13 mouse cellular contexts compared by ENCODE assay signal in genomic region chr1:89556006-89556405, GRCm38 (mm10).
A peak's percentile ranks its signal among the peaks of the same experiment; 100 is the strongest.
DNase-seq lines count a peak whose midpoint lies in the region; ATAC-seq and TF ChIP-seq lines count a peak whose summit lies in the region.
"Had no signal": no experiment of that assay in that cellular context is flagged by ENCODE, and none has a peak within 500 bp of the region (broad histone marks: within the 10 kb centered on the region; RNA-seq: fewer than 3 reads in every experiment).

No protein-coding gene starts in this region.

- DNase-seq in cerebellum, adult 11-12 months: peak; percentile 60
- no peak for DNase-seq in cerebellum, adult 11 months
- no peak for DNase-seq in kidney, postnatal 0 days (ENCODE audit: low spot score)
- DNase-seq in kidney, adult 8-10 months: no peak
- DNase-seq in hindbrain, postnatal 0 days (ENCODE audit: low spot score): no peak
- DNase-seq in kidney, postnatal 36 days: no peak
- DNase-seq: thymus, postnatal 14 days had no signal

- peaks cover 27% of the 10 kb centered on the region for H3K4me1 ChIP-seq in kidney, postnatal 0 days (replicated peaks; ENCODE audit: insufficient read depth, low read length)
- peaks cover 21% of the 10 kb centered on the region for H3K4me1 ChIP-seq in brown adipose tissue, adult 24 weeks (ENCODE audit: control insufficient read depth, insufficient read depth, insufficient read length, low read length)
- H3K4me1 ChIP-seq in hindbrain, postnatal 0 days (ENCODE audit: insufficient read depth, low read length): peaks cover 4% of the 10 kb centered on the region; the same call in 1 of the 2 replicates
- H3K4me1 ChIP-seq: stomach, embryonic 15.5 days had no signal

- WGBS in kidney, postnatal 0 days: 72% methylated on average over 7 of the region's 7 CpGs
- WGBS in hindbrain, postnatal 0 days: 80% methylated on average over 7 of the region's 7 CpGs

- H3K36me3 ChIP-seq in kidney, postnatal 0 days (ENCODE audit: insufficient read depth, low read length): no peaks in the 10 kb centered on the region
- no peaks in the 10 kb centered on the region for H3K36me3 ChIP-seq in hindbrain, postnatal 0 days (ENCODE audit: insufficient read depth, low read length)
- H3K36me3 ChIP-seq: intestine, embryonic 15.5 days; limb, embryonic 12.5 days; stomach, embryonic 15.5 days had no signal

- 0 out of 2 replicates have a peak, but pooled peaks have one; percentile 9 for TF ChIP-seq CTCF in kidney, postnatal 0 days (IDR thresholded peaks at IDR 0.05; ENCODE audit: low read depth)
- TF ChIP-seq CTCF in hindbrain, postnatal 0 days (IDR thresholded peaks at IDR 0.05; ENCODE audit: low read depth): peak; percentile 41; the same call in 1 of the 2 replicates

- H3K27me3 ChIP-seq in kidney, postnatal 0 days (ENCODE audit: insufficient read depth, low read length): no peaks in the 10 kb centered on the region
- H3K27me3 ChIP-seq in hindbrain, postnatal 0 days (ENCODE audit: insufficient read depth, low read length): no peaks in the 10 kb centered on the region
- H3K27me3 ChIP-seq: intestine, embryonic 15.5 days; limb, embryonic 12.5 days; Patski; stomach, embryonic 15.5 days had no signal

- no peak for ATAC-seq in kidney, postnatal 0 days (replicated peaks; ENCODE audit: low FRiP score, low read depth)
- ATAC-seq in hindbrain, postnatal 0 days: peak; percentile 22; the same call in 1 of the 2 replicates
- no peak for ATAC-seq in inflammation-experienced regulatory T-cells, adult 6 months
- ATAC-seq: intestine, embryonic 15.5 days had no signal

- H3K9ac ChIP-seq in kidney, postnatal 0 days (ENCODE audit: low read depth, low read length): no peak overlapping the region
- H3K9ac ChIP-seq in hindbrain, postnatal 0 days (replicated peaks; ENCODE audit: low read length): no peak overlapping the region
- H3K9ac ChIP-seq: intestine, embryonic 15.5 days; limb, embryonic 12.5 days; stomach, embryonic 15.5 days had no signal

- H3K27ac ChIP-seq in kidney, postnatal 0 days: no peak overlapping the region; the same call in 1 of the 2 replicates
- H3K27ac ChIP-seq in brown adipose tissue, adult 24 weeks (replicated peaks; ENCODE audit: low read depth, low read length): peak overlapping the region; percentile 3; the same call in 1 of the 2 replicates
- no peak overlapping the region for H3K27ac ChIP-seq in hindbrain, postnatal 0 days
- H3K27ac ChIP-seq: intestine, embryonic 15.5 days; stomach, embryonic 15.5 days had no signal

- no peaks in the 10 kb centered on the region for H3K9me3 ChIP-seq in kidney, postnatal 0 days (replicated peaks; ENCODE audit: low read length)
- no peaks in the 10 kb centered on the region for H3K9me3 ChIP-seq in hindbrain, postnatal 0 days (ENCODE audit: low read length)
- H3K9me3 ChIP-seq: intestine, embryonic 15.5 days; limb, embryonic 12.5 days; stomach, embryonic 15.5 days had no signal

- no peak overlapping the region for H3K4me2 ChIP-seq in kidney, postnatal 0 days (ENCODE audit: low read length)
- no peak overlapping the region for H3K4me2 ChIP-seq in hindbrain, postnatal 0 days (ENCODE audit: low read depth, low read length)
- H3K4me2 ChIP-seq: intestine, embryonic 15.5 days; limb, embryonic 12.5 days; stomach, embryonic 15.5 days had no signal

- H3K4me3 ChIP-seq in kidney, postnatal 0 days (replicated peaks; ENCODE audit: low read depth, low read length): no peak overlapping the region
- no peak overlapping the region for H3K4me3 ChIP-seq in brown adipose tissue, adult 24 weeks (ENCODE audit: insufficient read depth, low read depth, low read length)
- no peak overlapping the region for H3K4me3 ChIP-seq in hindbrain, postnatal 0 days (ENCODE audit: low read length)
- H3K4me3 ChIP-seq: intestine, embryonic 15.5 days; limb, embryonic 12.5 days; stomach, embryonic 15.5 days had no signal
